Mouse (Mus musculus) hematopoietic stem cell, adult 5-6 weeks (primary cell): ENCODE measurements around the gene Pbld1. TPM values are rescaled to one million over a fixed set of nuclear protein-coding genes. Genes with fewer than 3 reads are reported as not detected.

ENCODE experiments used
- ATAC-seq, 2 experiments: fragments of 125-278 bp in 1 of 2; replicated peaks in 1 of 2; 2 replicates each; pipeline ENCODE4 v1.8.0; 2016 to 2017; ENCODE audit warnings: inconsistent platforms in 2 of 2, mild to moderate bottlenecking in 2 of 2, moderate number of reproducible peaks in 2 of 2, low read depth in 1 of 2, moderate TSS enrichment in 1 of 2; ENCODE audit not compliant: low FRiP score in 2 of 2, poor library complexity in 2 of 2, severe bottlenecking in 2 of 2, insufficient read depth in 1 of 2, low TSS enrichment in 1 of 2
- total RNA-seq: library from RNA; stranded (forward); fragments of 172-1452, 232-1000 nt; gene quantifications from 2 replicates; pipeline ENCODE4 v1.2.3, GENCODE M21; 2017

Gene Pbld1
- 2.4 and 3.6 TPM in 2 replicates for total RNA-seq

- ATAC-seq = no peak
Measured at GRCm38 (mm10) chr10:63059862-63060261, at the start of gene Pbld1. TSS of gene Pbld1 (plus strand) at chr10:63060162.

DNA sequence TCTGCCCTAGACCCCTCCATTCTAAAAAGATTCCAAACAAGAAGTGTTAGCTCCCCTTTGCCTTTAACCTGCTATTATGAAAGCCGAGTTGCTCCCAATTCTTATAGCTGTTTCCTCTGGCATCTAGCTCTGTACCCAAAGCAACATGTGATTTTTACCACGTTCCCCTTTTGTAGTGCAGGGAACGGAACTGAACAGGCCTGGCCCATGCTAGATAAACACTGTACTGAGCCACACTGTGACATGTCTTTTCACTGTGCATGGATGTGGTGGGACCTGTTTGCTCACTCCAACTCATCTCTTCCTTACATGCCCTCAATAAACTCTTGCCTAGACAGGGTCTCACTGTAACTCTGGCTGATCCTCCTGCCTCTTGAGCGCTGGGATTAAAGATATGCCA lies 49.7 kb upstream of the Pbld1 start:
- ATAC-seq = peak; percentile 93 to 97

GRCm38 (mm10) chr10:63011556-63011955 lies 48.4 kb upstream of the Pbld1 start:
- no peak for ATAC-seq

DNA sequence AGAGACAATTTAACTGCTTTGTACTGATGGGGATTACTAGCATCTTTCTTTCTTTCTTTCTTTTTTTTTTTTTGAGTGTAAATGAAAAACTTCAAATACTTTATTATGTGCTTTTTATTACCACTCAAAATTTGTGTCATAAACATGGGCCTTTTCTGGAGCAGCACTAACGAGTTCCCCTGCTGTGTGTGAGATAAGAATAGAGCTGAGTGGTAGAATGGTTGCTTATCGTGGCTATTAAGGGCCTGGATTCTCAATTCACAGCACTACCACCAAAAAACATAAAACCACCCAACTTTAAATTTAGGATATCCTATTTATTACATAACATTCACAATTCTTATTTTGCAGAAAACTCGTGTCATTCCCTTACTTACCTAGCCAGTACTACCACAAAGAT lies 46.5 kb upstream of the Pbld1 start:
- no peak for ATAC-seq

- no peak for ATAC-seq
Measured at GRCm38 (mm10) chr10:63014168-63014567, 45.8 kb upstream of the Pbld1 start.

DNA sequence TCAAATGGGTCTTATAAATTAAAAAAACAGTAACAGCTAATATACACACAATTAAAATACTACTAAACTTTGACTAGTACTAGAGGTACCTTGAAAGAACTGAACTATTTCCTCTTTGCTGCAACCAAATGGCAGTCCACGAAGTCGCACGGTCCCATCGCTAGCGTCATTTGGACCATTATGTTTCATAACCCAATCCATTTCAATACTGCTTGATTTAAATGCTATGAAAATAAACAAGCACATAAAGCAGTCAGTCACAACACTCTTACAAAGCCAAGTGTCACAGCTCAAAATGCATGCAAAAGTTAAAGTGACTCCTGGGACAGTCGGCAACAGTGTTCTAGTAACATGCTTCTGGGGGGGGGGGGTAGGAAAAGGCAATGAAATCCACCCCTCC lies 40.7 kb upstream of the Pbld1 start:
- ATAC-seq = no peak

- ATAC-seq = no peak
Measured at GRCm38 (mm10) chr10:63021702-63022101, 38.3 kb upstream of the Pbld1 start.

- no peak for ATAC-seq
Measured at GRCm38 (mm10) chr10:63022541-63023120, 37.3 kb upstream of the Pbld1 start.

GRCm38 (mm10) chr10:63023121-63023748 lies 36.7 kb upstream of the Pbld1 start:
- peak; percentile 2 to 30; a peak in 2 of 4 replicates for ATAC-seq

- peak; percentile 83 to 88 for ATAC-seq
Measured at GRCm38 (mm10) chr10:63023749-63024579, 36.0 kb upstream of the Pbld1 start, which contains the start of the genes Hnrnph3 and Pbld2. TSS of gene Hnrnph3 (minus strand) at chr10:63024217. TSS of gene Pbld2 (plus strand) at chr10:63024315.

DNA sequence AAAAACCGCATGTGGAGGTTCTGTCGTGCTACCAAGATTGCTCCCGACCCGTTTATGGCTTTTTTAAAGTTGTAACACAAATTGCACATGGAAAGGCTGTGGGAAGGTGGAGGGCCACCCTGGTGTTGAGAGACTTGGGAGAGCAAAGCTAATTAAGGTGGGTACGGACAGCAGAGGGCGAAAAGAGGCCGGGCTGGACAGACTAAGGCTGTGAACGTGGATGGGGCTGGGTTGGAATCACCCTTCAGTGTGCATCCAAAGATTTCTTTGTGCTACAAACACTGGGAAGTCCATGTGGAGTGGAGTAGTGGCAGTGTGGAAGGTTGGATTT lies 35.4 kb upstream of the Pbld1 start:
- ATAC-seq = peak; percentile 23 to 38; a peak in 1 of 4 replicates

- no peak for ATAC-seq
Measured at GRCm38 (mm10) chr10:63025016-63025415, 34.9 kb upstream of the Pbld1 start.

DNA sequence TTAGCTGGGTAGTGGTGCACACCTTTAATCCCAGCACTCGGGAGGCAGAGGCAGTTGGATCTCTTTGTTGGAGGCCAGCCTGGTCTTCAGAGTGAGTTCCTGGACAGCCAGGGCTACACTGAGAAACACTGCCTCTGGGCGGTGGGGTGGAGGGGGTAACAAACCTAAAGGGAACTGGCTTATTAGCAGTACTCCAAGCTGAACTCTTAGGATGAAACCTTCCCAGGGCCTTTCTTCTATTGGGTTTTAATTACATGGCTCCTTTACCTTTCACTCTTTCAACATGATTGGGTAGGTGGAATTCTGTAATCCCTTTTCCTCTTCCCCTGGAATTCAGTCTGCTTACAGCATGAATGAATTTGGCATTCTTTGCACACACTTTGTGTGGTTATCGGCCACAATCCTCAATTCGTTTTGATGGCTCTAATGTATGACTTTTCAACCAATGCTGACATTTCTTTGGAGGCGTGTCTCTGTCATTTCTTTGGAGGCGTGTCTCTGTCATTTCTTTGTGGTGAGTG lies 34.4 kb upstream of the Pbld1 start:
- ATAC-seq = no peak

DNA sequence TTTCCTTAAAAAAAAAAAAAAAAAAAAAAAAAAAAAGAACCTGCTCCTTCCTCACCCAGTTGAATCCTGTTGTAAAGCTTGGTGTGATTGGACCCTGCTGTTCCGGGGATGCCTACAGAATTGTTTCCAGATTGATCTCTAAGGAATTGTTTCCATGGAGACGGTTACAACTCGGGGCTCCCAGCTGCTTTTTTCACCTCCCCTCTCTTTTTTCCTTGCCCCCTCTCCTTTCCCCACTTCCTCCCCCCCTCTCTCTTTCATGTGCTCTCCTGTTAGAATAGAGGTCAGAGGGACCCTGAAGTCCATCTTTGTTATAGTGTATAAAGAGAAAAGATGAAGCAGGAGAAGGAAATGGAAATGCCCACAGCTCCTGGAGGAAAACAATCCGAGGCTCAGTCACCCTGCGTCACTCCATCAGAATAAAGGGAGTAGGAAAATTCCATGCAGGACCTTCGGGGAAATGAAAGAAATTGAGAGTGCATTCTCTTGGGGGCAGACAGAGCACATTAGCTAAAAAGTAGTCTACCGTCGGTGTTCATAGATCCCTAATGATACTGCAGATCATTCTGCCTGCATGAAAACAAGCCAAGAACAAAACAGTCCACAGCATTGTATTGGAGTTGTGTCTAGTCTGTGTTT lies 33.7 kb upstream of the Pbld1 start:
- ATAC-seq = no peak

DNA sequence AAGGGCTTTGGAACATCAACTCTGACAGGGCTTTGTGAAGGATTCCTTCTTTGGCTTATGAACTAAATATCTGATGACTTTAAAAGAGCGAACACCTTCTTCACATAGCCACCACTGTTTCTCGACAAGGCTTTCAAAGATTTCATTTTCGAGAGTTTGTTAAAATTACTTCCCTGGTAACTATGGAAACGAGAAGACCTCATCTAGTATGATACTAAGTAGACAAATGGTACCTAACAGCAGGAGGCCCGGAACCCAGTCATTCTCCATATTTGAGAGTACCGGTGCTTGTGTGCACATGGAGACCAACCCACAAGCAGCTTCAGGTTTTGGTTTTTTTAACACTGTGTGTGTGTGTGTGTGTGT lies 33.2 kb upstream of the Pbld1 start:
- no peak for ATAC-seq

DNA sequence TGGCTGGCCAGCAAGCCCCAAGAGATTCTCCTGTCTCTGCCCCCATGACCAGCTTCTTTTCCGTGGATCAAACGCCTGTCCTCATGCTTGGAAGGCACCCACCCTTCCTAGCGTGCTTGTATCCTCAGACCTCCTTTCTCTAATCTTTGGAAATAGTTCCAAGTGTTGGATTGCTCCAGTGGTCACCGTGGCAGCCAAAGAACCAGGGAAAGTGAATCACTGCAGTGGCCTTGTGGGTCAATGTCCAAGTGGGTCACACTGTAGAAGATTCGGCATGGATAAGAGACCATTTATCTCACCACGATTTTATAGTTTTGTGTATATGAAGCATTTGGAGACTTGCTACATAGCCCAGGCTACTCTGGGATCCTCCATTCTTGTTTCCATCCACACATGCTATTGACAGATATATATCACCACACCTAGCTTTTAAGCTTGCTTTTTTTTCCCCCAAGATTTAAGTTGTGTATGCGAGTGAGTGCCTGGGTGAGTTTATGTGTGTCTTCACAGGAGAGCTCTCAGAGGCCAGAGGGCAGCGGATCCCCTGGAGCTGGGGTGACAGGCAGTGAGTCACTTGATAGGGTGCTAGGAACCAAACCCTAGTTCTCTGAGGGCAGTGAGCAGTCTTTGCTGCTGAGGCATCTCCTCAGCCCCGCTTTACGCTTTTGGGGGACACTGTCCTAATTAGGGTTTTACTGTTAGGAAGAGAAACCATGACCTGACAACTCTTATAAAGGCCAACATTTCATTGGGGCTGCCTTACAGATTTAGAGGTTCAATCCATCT lies 32.4 kb upstream of the Pbld1 start:
- no peak for ATAC-seq

DNA sequence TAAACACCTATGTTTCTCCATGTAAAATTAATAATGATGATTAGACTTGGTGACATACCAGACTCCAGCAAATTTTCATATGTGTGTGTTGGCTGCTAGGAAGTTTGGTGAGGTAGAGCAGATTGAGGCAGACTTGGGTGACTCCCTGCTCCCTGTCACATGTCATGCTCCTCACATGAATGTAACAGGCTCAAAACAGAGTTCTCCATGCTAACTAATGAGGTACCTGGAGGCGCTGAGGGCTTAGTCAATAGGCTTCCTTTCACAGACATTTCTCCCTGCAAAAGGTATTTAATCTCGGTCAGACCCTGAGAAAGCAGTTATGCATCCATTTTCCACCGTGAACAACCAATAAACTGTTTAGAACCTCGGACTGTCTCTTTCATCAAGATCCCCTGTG lies 31.6 kb upstream of the Pbld1 start:
- no peak for ATAC-seq
